Mouse (Mus musculus) adrenal gland (tissue): Measurements from ENCODE around the gene 4933434E20Rik.

Source experiments
- microRNA-seq, 2 experiments: library from miRNA; unstranded; fragments of <30 nt; microRNA quantifications; one replicate each; pipeline ENCODE4; 2019

Gene 4933434E20Rik

Small RNAs within 50 kb of the gene (microRNA-seq; reads per million reads assigned to microRNA genes)
- gene Mir190b (10.8 to 11.5 reads per million in 2 experiments), gene Mir7669 (0.46 to 0.49 reads per million in 2 experiments)
